ENCODE assay signal across 8 mouse cellular contexts in genomic region chr3:90220531-90220951, GRCm38 (mm10). TPM values are rescaled to one million over a fixed set of nuclear protein-coding genes. Genes with fewer than 3 reads are reported as not detected.
A peak's percentile ranks its signal among the peaks of the same experiment; 100 is the strongest.
DNase-seq lines count a peak whose midpoint lies in the region; ATAC-seq and TF ChIP-seq lines count a peak whose summit lies in the region.

No protein-coding gene starts in this region.

- peak overlapping the region; percentile 62 to 65 for H3K4me3 ChIP-seq in ES-E14 (ENCODE audit: insufficient read depth in 1 of 2, low read depth in 1 of 2, low read length in 2 of 2, poor library complexity in 1 of 2, severe bottlenecking in 1 of 2)
- peak overlapping the region; percentile 67 for H3K4me3 ChIP-seq in heart, embryonic 13.5 days
- H3K4me3 ChIP-seq in kidney, postnatal 0 days (replicated peaks; ENCODE audit: low read depth, low read length), result peak overlapping the region; percentile 51
- peak overlapping the region; percentile 38 for H3K4me3 ChIP-seq in neural tube, embryonic 15.5 days (replicated peaks)

- H3K27me3 ChIP-seq in heart, embryonic 13.5 days (replicated peaks), result no peaks in the 10 kb centered on the region
- H3K27me3 ChIP-seq in kidney, postnatal 0 days (ENCODE audit: insufficient read depth, low read length), result no peaks in the 10 kb centered on the region
- H3K27me3 ChIP-seq in neural tube, embryonic 15.5 days (replicated peaks), result no peaks in the 10 kb centered on the region

- H3K36me3 ChIP-seq in ES-E14 (ENCODE audit: control insufficient read depth, insufficient read depth, low read length, poor library complexity, severe bottlenecking), result no peaks in the 10 kb centered on the region
- H3K36me3 ChIP-seq in heart, embryonic 13.5 days, result peaks cover 20% of the 10 kb centered on the region
- H3K36me3 ChIP-seq in kidney, postnatal 0 days (ENCODE audit: insufficient read depth, low read length), result peaks cover 12% of the 10 kb centered on the region
- H3K36me3 ChIP-seq in neural tube, embryonic 15.5 days, result peaks cover 5% of the 10 kb centered on the region; the same call in 1 of the 2 replicates

- peak overlapping the region; percentile 72 for H3K9ac ChIP-seq in ES-E14 (ENCODE audit: insufficient read depth, low read depth, low read length, poor library complexity, severe bottlenecking)
- peak overlapping the region; percentile 88 for H3K9ac ChIP-seq in heart, embryonic 13.5 days
- peak overlapping the region; percentile 73 for H3K9ac ChIP-seq in kidney, postnatal 0 days (ENCODE audit: low read depth, low read length)
- peak overlapping the region; percentile 53 for H3K9ac ChIP-seq in neural tube, embryonic 15.5 days (replicated peaks)

- no peaks in the 10 kb centered on the region for H3K9me3 ChIP-seq in ES-E14 (ENCODE audit: control insufficient read depth, insufficient read depth, low read depth, low read length)
- H3K9me3 ChIP-seq in heart, embryonic 13.5 days, result no peaks in the 10 kb centered on the region
- no peaks in the 10 kb centered on the region for H3K9me3 ChIP-seq in kidney, postnatal 0 days (replicated peaks; ENCODE audit: low read length)
- no peaks in the 10 kb centered on the region for H3K9me3 ChIP-seq in neural tube, embryonic 15.5 days (replicated peaks)

- 0 out of 2 replicates have a peak, but pooled peaks have one; percentile 23 for TF ChIP-seq POLR2A in brain, embryonic 14.5 days (IDR thresholded peaks at IDR 0.05; ENCODE audit: borderline replicate concordance, extremely low read depth, insufficient read depth, insufficient read length, poor library complexity, severe bottlenecking)

- no peak for DNase-seq in ES-E14 (ENCODE audit: low read depth, low spot score)
- peak; percentile 67 for DNase-seq in brain, embryonic 14.5 days (ENCODE audit: low read depth)
- DNase-seq in fibroblast of lung, adult 2 months (ENCODE audit: low read depth), result peak; percentile 48
- peak; percentile 88 for DNase-seq in kidney, postnatal 0 days (ENCODE audit: low spot score)
- peak; percentile 90 to 92 for DNase-seq in lung, adult 18-20 months
- DNase-seq in urinary bladder, postnatal 10 days (ENCODE audit: low spot score), result peak; percentile 54

- in situ Hi-C loops in ES-E14 (cut with MboI; ENCODE audit: low sequenced_read_pairs in 2 of 2, unreplicated experiment in 2 of 2), result no loop called here

- TF ChIP-seq CTCF in brain, embryonic 14.5 days (IDR thresholded peaks at IDR 0.05; ENCODE audit: borderline replicate concordance, extremely low read depth, insufficient read depth, insufficient read length), result no peak
- no peak; the same call in 1 of the 2 replicates for TF ChIP-seq CTCF in kidney, postnatal 0 days (IDR thresholded peaks at IDR 0.05; ENCODE audit: low read depth)

- WGBS in heart, embryonic 13.5 days, result 0% methylated on average over 20 of the region's 20 CpGs
- under 1% methylated on average over 18 of the region's 20 CpGs for WGBS in kidney, postnatal 0 days
- 2% methylated on average over 20 of the region's 20 CpGs for WGBS in neural tube, embryonic 15.5 days

- peaks cover 7 to 13% of the 10 kb centered on the region in 2 experiments for H3K4me1 ChIP-seq in ES-E14 (ENCODE audit: control insufficient read depth in 2 of 2, insufficient read depth in 2 of 2, low read length in 2 of 2, poor library complexity in 1 of 2)
- H3K4me1 ChIP-seq in heart, embryonic 13.5 days, result peaks cover 32% of the 10 kb centered on the region
- H3K4me1 ChIP-seq in kidney, postnatal 0 days (replicated peaks; ENCODE audit: insufficient read depth, low read length), result peaks cover 13% of the 10 kb centered on the region; the same call in 1 of the 2 replicates
- H3K4me1 ChIP-seq in neural tube, embryonic 15.5 days, result peaks cover 10% of the 10 kb centered on the region

- 0 out of 2 replicates have a peak overlapping the region, but pooled peaks have one; percentile 13 for H3K27ac ChIP-seq in ES-E14 (ENCODE audit: insufficient read depth, low read depth, low read length, poor library complexity, severe bottlenecking)
- H3K27ac ChIP-seq in heart, embryonic 13.5 days (replicated peaks), result peak overlapping the region; percentile 92
- H3K27ac ChIP-seq in kidney, postnatal 0 days, result peak overlapping the region; percentile 84
- H3K27ac ChIP-seq in neural tube, embryonic 15.5 days (replicated peaks), result peak overlapping the region; percentile 72

- ATAC-seq in heart, embryonic 13.5 days (ENCODE audit: extremely low read depth, insufficient number of reproducible peaks, low FRiP score, low TSS enrichment), result peak; percentile 59; the same call in 1 of the 2 replicates
- ATAC-seq in kidney, postnatal 0 days (replicated peaks; ENCODE audit: low FRiP score, low read depth), result peak; percentile 76
- ATAC-seq in neural tube, embryonic 15.5 days (ENCODE audit: low FRiP score), result peak; percentile 68; the same call in 1 of the 2 replicates

- H3K4me2 ChIP-seq in heart, embryonic 13.5 days, result peak overlapping the region; percentile 82
- peak overlapping the region; percentile 77 for H3K4me2 ChIP-seq in kidney, postnatal 0 days (ENCODE audit: low read length)
- peak overlapping the region; percentile 75 for H3K4me2 ChIP-seq in neural tube, embryonic 15.5 days

TF ChIP-seq in ES-E14, 5 proteins besides CTCF, POLR2A, EP300 and RAD21:
- TF ChIP-seq ZC3H11A (IDR thresholded peaks at IDR 0.05; ENCODE audit: borderline replicate concordance, low read depth, low read length), result no peak
- TF ChIP-seq CHD2 (IDR thresholded peaks at IDR 0.05; ENCODE audit: low read depth, low read length), result no peak
- no peak for TF ChIP-seq ZNF384 (IDR thresholded peaks at IDR 0.05; ENCODE audit: low read depth, low read length)
- TF ChIP-seq HCFC1 (IDR thresholded peaks at IDR 0.05; ENCODE audit: borderline replicate concordance, insufficient read depth, low read length), result no peak
- no peak for TF ChIP-seq MAFK (IDR thresholded peaks at IDR 0.05; ENCODE audit: insufficient read depth, low read depth, low read length)
TF ChIP-seq in ES-E14: peak in this region for 0.

RNA-seq across cellular contexts. Expression of gene Rab13, which starts 7.0 kb away (rescaled TPM):
- total RNA-seq in ES-E14 (2012; rRNA removed), result 9.6 and 13.2 TPM in 2 replicates
- 14.5 and 16.4 TPM in 2 replicates for polyA plus RNA-seq in brain, embryonic 14.5 days (2012; rRNA removed)
- 30.8 and 31.0 TPM in 2 replicates for polyA plus RNA-seq in heart, embryonic 13.5 days (2015; fragmentation: Nextera tagmentation; extraction: Ambion mirVana)
- polyA plus RNA-seq in kidney, postnatal 0 days (2015; fragmentation: Nextera tagmentation; extraction: Ambion mirVana), result 34.0 and 36.7 TPM in 2 replicates
- polyA plus RNA-seq in neural tube, embryonic 15.5 days (2015; fragmentation: Nextera tagmentation; extraction: Ambion mirVana), result 23.1 and 25.2 TPM in 2 replicates

RNA-seq across cellular contexts. Expression of gene Rps27, which starts 7.1 kb away (rescaled TPM):
- total RNA-seq in ES-E14 (2012; rRNA removed), result 3,820 and 4,467 TPM in 2 replicates
- polyA plus RNA-seq in brain, embryonic 14.5 days (2012; rRNA removed), result 2,101 and 2,543 TPM in 2 replicates
- 878 and 976 TPM in 2 replicates for polyA plus RNA-seq in heart, embryonic 13.5 days (2015; fragmentation: Nextera tagmentation; extraction: Ambion mirVana)
- 1,751 and 2,362 TPM in 2 replicates for polyA plus RNA-seq in kidney, postnatal 0 days (2015; fragmentation: Nextera tagmentation; extraction: Ambion mirVana)
- 856 and 950 TPM in 2 replicates for polyA plus RNA-seq in neural tube, embryonic 15.5 days (2015; fragmentation: Nextera tagmentation; extraction: Ambion mirVana)

RNA-seq across cellular contexts. Expression of gene Jtb, which starts 10.9 kb away (rescaled TPM):
- total RNA-seq in ES-E14 (2012; rRNA removed), result 61.9 and 64.0 TPM in 2 replicates
- polyA plus RNA-seq in brain, embryonic 14.5 days (2012; rRNA removed), result 48.4 and 76.8 TPM in 2 replicates
- 72.2 and 78.9 TPM in 2 replicates for polyA plus RNA-seq in heart, embryonic 13.5 days (2015; fragmentation: Nextera tagmentation; extraction: Ambion mirVana)
- 153 and 160 TPM in 2 replicates for polyA plus RNA-seq in kidney, postnatal 0 days (2015; fragmentation: Nextera tagmentation; extraction: Ambion mirVana)
- 93.0 and 93.3 TPM in 2 replicates for polyA plus RNA-seq in neural tube, embryonic 15.5 days (2015; fragmentation: Nextera tagmentation; extraction: Ambion mirVana)

RNA-seq across cellular contexts. Expression of gene Creb3l4, which starts 22.8 kb away (rescaled TPM):
- total RNA-seq in ES-E14 (2012; rRNA removed), result 2.3 and 4.8 TPM in 2 replicates
- 1.3 and 2.4 TPM in 2 replicates for polyA plus RNA-seq in brain, embryonic 14.5 days (2012; rRNA removed)
- polyA plus RNA-seq in heart, embryonic 13.5 days (2015; fragmentation: Nextera tagmentation; extraction: Ambion mirVana), result 2.4 and 3.0 TPM in 2 replicates
- polyA plus RNA-seq in kidney, postnatal 0 days (2015; fragmentation: Nextera tagmentation; extraction: Ambion mirVana), result 4.0 and 5.1 TPM in 2 replicates
- polyA plus RNA-seq in neural tube, embryonic 15.5 days (2015; fragmentation: Nextera tagmentation; extraction: Ambion mirVana), result 0.82 and 2.2 TPM in 2 replicates

RNA-seq across cellular contexts. Expression of gene Slc39a1, which starts 27.4 kb away (rescaled TPM):
- total RNA-seq in ES-E14 (2012; rRNA removed), result 88.4 and 115 TPM in 2 replicates
- 24.0 and 35.8 TPM in 2 replicates for polyA plus RNA-seq in brain, embryonic 14.5 days (2012; rRNA removed)
- polyA plus RNA-seq in heart, embryonic 13.5 days (2015; fragmentation: Nextera tagmentation; extraction: Ambion mirVana), result 79.0 and 88.2 TPM in 2 replicates
- 130 TPM in 2 replicates for polyA plus RNA-seq in kidney, postnatal 0 days (2015; fragmentation: Nextera tagmentation; extraction: Ambion mirVana)
- polyA plus RNA-seq in neural tube, embryonic 15.5 days (2015; fragmentation: Nextera tagmentation; extraction: Ambion mirVana), result 49.3 and 56.0 TPM in 2 replicates

Comparison
In these comparisons a context has a peak if more than half of its experiments do, and no peak if none do; other contexts are left out.
1. H3K27ac ChIP-seq: peak in every context shown above with its lines; median percentile 92 in heart, embryonic 13.5 days; 84 in kidney, postnatal 0 days; 72 in neural tube, embryonic 15.5 days; 13 in ES-E14.